Mouse (Mus musculus) E14TG2a.4 (cell line): ENCODE measurements around the gene Cltrn.

Experiments
- CTCF ChIP-seq: conservative IDR thresholded peaks from 2 replicates; pipeline ENCODE4 v1.5.1; 2014; ENCODE audit warnings: low read length
- POU5F1 ChIP-seq: IDR thresholded peaks from 2 replicates; pipeline ENCODE4 v1.6.1; 2014; ENCODE audit warnings: low read length, borderline replicate concordance

GRCm38 (mm10) chrX:164102198-164102597 is 13.6 kb downstream of the Cltrn start:
- TF ChIP-seq CTCF = no peak
- TF ChIP-seq POU5F1 = no peak
